Mouse (Mus musculus): Measurements from ENCODE around the gene Klk10.

- TF ChIP-seq CTCF (IDR thresholded peaks at IDR 0.05; ENCODE audit: control insufficient read depth, insufficient read depth, insufficient replicate concordance, low read depth, low read length) (no peak), POLR2A (IDR thresholded peaks at IDR 0.05; ENCODE audit: control insufficient read depth, low read depth, low read length) (no peak)
These were observed 28.0 kb upstream of the Klk10 start for GRCm38 (mm10) chr7:43752806-43753205.

Measured in testis, adult 2 months (tissue).